Mouse (Mus musculus): ENCODE measurements around the gene Dnm1. TPM values are rescaled to one million over a fixed set of nuclear protein-coding genes. Genes with fewer than 3 reads are reported as not detected.

Dnm1 gene
- polyA plus RNA-seq, 1 experiment: not detected

DNA sequence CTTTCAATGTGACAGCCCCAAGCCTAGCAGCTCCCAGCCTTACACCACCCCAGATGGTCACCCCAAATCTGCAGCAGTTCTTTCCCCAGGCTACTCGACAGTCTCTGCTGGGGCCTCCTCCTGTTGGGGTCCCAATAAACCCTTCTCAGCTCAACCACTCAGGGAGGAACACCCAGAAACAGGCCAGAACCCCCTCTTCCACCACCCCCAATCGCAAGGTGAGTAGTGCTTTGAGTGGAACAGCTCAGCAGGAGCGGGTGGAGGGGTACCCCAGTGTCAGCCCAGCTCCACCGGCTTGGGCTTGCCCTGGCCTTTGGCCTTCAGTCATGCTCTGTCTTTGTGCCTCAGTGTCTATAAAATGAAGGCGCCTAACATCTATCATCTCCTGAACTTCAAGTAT is 14.2 kb upstream of the Dnm1 start:
- TF ChIP-seq POLR2A (IDR thresholded peaks at IDR 0.05; ENCODE audit: insufficient read depth, low read depth, low read length) (no peak), CTCF (IDR thresholded peaks at IDR 0.05; ENCODE audit: insufficient read depth, low read depth, low read length) (no peak)
- Histone ChIP-seq H3K4me3 (ENCODE audit: insufficient read depth, low read depth, low read length) (no peak overlapping the region), H3K4me1 (ENCODE audit: control insufficient read depth, insufficient read depth, low read length) (peaks cover 10% of the 10 kb centered on the region), H3K27ac (ENCODE audit: insufficient read depth, low read depth, low read length) (no peak overlapping the region)
- WGBS: 94% methylated on average over 5 of the region's 5 CpGs

DNA sequence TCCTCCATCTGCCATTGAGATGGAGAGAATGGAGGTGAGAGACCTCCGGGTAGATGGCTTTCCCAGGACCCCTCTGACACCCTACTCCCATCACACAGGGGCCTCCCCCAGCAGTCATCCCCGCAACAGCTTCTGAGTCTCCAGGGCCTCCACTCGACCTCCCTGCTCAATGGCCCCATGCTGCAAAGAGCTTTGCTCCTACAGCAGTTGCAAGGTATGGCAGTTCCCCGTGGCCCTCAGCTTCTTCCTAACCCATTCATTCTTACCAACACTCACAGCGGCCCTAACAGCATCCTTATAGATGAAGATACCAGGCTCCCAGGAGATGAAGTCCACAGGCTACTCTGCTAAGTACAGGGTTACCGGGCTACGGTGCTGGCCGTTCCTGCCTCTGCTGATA is 11.0 kb upstream of the Dnm1 start:
- H3K4me1 ChIP-seq (ENCODE audit: control insufficient read depth, insufficient read depth, low read length): peaks cover 15% of the 10 kb centered on the region
- no peak for TF ChIP-seq CTCF (IDR thresholded peaks at IDR 0.05; ENCODE audit: insufficient read depth, low read depth, low read length)
- no peak for TF ChIP-seq POLR2A (IDR thresholded peaks at IDR 0.05; ENCODE audit: insufficient read depth, low read depth, low read length)
- no peak overlapping the region for H3K4me3 ChIP-seq (ENCODE audit: insufficient read depth, low read depth, low read length)
- H3K27ac ChIP-seq (ENCODE audit: insufficient read depth, low read depth, low read length): no peak overlapping the region
- 79% methylated on average over 8 of the region's 8 CpGs for WGBS

DNA sequence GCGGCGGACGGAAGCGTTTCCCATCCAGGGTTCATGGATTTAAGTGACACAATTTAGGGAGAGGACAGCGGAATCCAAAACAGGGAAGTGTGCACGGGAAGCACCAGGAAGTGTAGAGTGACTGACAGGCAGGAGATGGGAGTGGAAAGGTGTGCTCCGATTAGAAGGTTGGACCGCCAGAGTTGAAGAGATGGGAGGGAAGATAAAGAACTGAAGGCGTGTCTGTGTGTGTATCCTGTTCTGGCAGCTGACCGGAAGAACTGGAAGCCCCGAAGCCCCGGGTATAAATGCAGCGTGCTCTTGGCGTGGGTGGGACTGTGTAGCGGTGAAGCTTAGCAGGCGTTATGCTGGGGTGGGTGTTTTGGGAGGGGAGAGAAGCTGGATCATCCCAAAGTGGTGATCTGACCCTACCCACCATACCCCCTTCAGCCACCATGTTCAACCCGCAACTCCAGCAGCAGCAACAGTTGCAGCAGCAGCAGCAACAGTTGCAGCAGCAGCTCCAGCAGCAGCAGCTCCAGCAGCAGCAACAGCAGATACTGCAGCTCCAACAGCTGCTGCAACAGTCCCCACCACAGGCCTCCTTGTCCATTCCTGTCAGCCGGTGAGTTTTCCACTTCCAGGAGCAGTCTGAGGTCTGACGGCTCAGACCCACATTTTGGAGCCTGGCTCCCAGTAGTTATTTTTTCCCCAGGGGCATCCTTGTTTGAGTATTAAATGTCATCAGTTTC is 10.4 kb upstream of the Dnm1 start:
- TF ChIP-seq CTCF (IDR thresholded peaks at IDR 0.05; ENCODE audit: insufficient read depth, low read depth, low read length) (no peak), POLR2A (IDR thresholded peaks at IDR 0.05; ENCODE audit: insufficient read depth, low read depth, low read length) (no peak)
- 5% methylated on average over 19 of the region's 19 CpGs for WGBS
- H3K4me3 ChIP-seq (ENCODE audit: insufficient read depth, low read depth, low read length): peak overlapping the region; percentile 75
- peak overlapping the region; percentile 6 for H3K27ac ChIP-seq (ENCODE audit: insufficient read depth, low read depth, low read length)
- peaks cover 15% of the 10 kb centered on the region for H3K4me1 ChIP-seq (ENCODE audit: control insufficient read depth, insufficient read depth, low read length)

DNA sequence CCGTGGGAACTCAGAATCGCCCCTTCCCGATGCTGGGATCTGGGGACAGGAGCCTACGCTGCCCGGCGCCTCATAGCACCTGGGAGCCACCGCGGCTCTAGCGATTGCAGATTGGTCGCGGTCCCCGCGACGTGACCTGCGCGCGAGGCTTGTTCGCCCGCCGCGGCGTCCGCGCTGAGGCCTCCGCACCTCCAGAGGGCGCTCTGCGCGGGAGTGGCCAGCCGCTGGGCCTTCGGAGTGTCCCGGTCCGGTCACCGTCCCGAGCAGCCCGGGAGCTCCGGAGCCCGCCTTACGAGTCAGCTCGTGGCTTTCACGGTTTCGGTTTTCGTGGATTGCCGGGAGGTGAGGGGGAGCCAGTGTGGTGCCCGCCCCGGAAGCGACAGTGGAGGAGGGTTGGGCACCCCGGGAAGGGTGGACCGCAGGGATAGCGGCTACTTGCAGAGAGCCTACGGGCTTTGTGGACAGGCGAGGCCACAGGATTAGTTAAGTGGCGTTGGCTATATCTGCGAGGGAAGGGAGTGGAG is 9.7 kb upstream of the Dnm1 start:
- Histone ChIP-seq H3K4me3 (ENCODE audit: insufficient read depth, low read depth, low read length) (peak overlapping the region; percentile 75), H3K27ac (ENCODE audit: insufficient read depth, low read depth, low read length) (peak overlapping the region; percentile 64), H3K4me1 (ENCODE audit: control insufficient read depth, insufficient read depth, low read length) (peaks cover 20% of the 10 kb centered on the region)
- TF ChIP-seq CTCF (IDR thresholded peaks at IDR 0.05; ENCODE audit: insufficient read depth, low read depth, low read length): peak; percentile 97
- peak; percentile 41; the same call in 1 of the 2 replicates for TF ChIP-seq POLR2A (IDR thresholded peaks at IDR 0.05; ENCODE audit: insufficient read depth, low read depth, low read length)
- under 1% methylated on average over 53 of the region's 53 CpGs for WGBS

DNA sequence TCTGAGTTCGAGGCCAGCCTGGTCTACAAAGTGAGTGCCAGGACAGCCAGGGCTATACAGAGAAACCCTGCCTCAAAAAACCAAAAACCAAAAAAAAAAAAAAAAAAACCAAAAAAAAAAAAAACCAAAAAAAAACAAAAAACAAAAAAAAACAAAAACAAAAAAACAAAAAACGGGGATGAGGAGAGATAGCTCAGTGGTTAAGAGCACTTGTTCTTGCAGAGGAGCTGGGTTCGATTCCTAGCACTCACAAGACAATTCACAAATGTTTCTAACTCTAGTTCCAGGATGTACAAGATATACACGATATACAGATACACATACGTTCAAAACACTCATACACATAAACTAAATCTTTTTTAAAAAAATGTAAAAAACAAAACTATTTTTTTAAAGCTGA is 9.1 kb upstream of the Dnm1 start:
- 31% methylated on average over 5 of the region's 5 CpGs for WGBS
- Histone ChIP-seq H3K27ac (ENCODE audit: insufficient read depth, low read depth, low read length) (peak overlapping the region; percentile 64; the same call in 1 of the 2 replicates), H3K4me1 (ENCODE audit: control insufficient read depth, insufficient read depth, low read length) (peaks cover 24% of the 10 kb centered on the region), H3K4me3 (ENCODE audit: insufficient read depth, low read depth, low read length) (peak overlapping the region; percentile 75)

DNA sequence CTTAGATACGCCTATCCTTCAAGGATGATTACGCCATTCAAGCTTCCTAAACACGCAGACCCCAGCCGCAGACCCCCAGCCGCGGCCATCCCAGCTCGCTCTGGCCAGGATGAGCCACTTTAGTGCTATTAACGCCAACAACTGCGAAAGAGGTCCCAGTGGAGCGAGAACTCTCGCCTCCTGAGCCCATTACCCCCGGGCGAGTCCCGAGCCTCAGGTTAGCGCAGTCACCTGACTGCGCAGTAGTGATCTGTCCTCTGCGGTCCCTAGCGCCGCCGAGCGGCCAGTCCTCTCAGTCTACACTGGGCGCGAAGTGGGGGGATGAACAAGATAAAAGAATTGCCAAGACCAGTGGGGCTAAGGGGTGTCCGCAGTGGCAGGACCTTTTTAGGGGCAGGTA is 8.3 kb upstream of the Dnm1 start:
- TF ChIP-seq CTCF (IDR thresholded peaks at IDR 0.05; ENCODE audit: insufficient read depth, low read depth, low read length) (peak; percentile 62), POLR2A (IDR thresholded peaks at IDR 0.05; ENCODE audit: insufficient read depth, low read depth, low read length) (0 out of 2 replicates have a peak, but pooled peaks have one; percentile 48)
- Histone ChIP-seq H3K4me3 (ENCODE audit: insufficient read depth, low read depth, low read length) (peak overlapping the region; percentile 41), H3K4me1 (ENCODE audit: control insufficient read depth, insufficient read depth, low read length) (peaks cover 24% of the 10 kb centered on the region), H3K27ac (ENCODE audit: insufficient read depth, low read depth, low read length) (peak overlapping the region; percentile 77)
- whole genome bisulfite sequencing: 3% methylated on average over 24 of the region's 24 CpGs

DNA sequence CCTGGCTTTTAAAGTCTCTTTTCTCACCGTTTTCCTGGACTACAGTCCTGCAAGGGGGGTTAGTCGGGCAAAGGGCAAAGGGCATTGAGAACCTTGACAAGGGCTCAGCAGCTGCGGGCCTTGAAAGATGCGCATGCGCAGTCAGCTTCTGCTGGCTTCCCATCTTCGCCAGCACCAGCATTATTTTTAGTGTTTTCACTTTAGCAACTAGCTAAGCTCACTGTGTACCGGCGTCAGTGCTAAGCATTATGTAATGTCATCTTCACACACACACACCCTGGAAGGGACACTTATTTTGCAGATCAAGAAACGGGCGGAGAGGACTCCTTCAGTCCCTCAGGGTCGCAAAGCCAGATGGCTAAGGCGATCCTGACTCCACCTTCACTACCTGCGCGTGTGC is 7.6 kb upstream of the Dnm1 start:
- TF ChIP-seq CTCF (IDR thresholded peaks at IDR 0.05; ENCODE audit: insufficient read depth, low read depth, low read length): no peak
- peak overlapping the region; percentile 77 for H3K27ac ChIP-seq (ENCODE audit: insufficient read depth, low read depth, low read length)
- WGBS: 7% methylated on average over 14 of the region's 14 CpGs
- H3K4me1 ChIP-seq (ENCODE audit: control insufficient read depth, insufficient read depth, low read length): peaks cover 24% of the 10 kb centered on the region
- H3K4me3 ChIP-seq (ENCODE audit: insufficient read depth, low read depth, low read length): no peak overlapping the region

DNA sequence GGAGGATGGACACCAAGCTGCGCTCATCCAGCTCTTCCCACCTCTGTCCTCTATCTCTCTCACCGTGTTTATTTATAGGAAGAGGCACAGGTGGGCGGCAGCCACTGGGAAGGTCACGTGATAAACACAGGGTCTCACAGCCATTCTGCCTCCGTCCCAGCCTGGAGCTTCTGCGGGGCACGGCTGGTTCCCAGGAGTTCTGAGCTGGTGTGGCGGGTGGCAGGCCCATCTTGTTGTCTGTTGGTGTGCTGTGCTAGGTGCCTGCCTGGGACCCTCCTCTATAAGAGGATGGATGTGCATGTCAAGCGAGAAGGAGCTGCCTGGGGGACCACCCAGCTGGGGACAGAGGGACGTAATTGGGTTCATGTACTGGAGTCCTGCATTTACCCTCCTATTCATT is 5.2 kb upstream of the Dnm1 start:
- TF ChIP-seq POLR2A (IDR thresholded peaks at IDR 0.05; ENCODE audit: insufficient read depth, low read depth, low read length) (no peak), CTCF (IDR thresholded peaks at IDR 0.05; ENCODE audit: insufficient read depth, low read depth, low read length) (no peak)
- peaks cover 14% of the 10 kb centered on the region for H3K4me1 ChIP-seq (ENCODE audit: control insufficient read depth, insufficient read depth, low read length)
- H3K4me3 ChIP-seq (ENCODE audit: insufficient read depth, low read depth, low read length): no peak overlapping the region
- no peak overlapping the region for H3K27ac ChIP-seq (ENCODE audit: insufficient read depth, low read depth, low read length)
- 58% methylated on average over 10 of the region's 10 CpGs for WGBS

DNA sequence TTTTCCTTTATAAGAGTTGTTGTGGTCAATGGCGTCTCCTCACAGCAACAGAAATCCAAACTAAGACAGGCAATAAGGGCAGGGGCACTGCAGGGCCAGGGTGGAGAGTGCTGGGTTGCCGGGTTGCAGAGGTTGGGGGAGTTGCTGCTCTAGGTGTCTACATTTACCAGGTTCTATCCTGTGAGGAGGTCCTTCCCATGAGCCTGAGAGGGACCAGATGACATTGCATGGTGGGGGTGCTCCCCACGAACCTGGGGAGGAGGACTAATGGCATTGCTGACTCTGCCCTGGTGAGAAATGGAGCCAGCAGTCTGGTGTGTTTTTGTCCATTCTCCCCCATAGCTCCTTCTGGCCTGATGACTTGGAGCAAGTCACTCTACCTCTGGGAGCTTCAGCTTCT is 4.6 kb upstream of the Dnm1 start:
- H3K27ac ChIP-seq (ENCODE audit: insufficient read depth, low read depth, low read length): no peak overlapping the region
- 78% methylated on average over 3 of the region's 3 CpGs for WGBS
- H3K4me3 ChIP-seq (ENCODE audit: insufficient read depth, low read depth, low read length): no peak overlapping the region
- no peak for TF ChIP-seq POLR2A (IDR thresholded peaks at IDR 0.05; ENCODE audit: insufficient read depth, low read depth, low read length)
- TF ChIP-seq CTCF (IDR thresholded peaks at IDR 0.05; ENCODE audit: insufficient read depth, low read depth, low read length): no peak
- H3K4me1 ChIP-seq (ENCODE audit: control insufficient read depth, insufficient read depth, low read length): peaks cover 14% of the 10 kb centered on the region
